Mouse (Mus musculus) limb, embryonic 13.5 days (tissue): ENCODE measurements around the gene Myo1d. TPM values are rescaled to one million over a fixed set of nuclear protein-coding genes. Genes with fewer than 3 reads are reported as not detected.

ENCODE experiments used
- ATAC-seq: fragments of 200-750 bp; cut with Nextera tagmentation; 2 replicates; pipeline ENCODE4 v1.8.0; 2017; ENCODE audit warnings: low read depth, moderate number of reproducible peaks, moderate TSS enrichment; ENCODE audit not compliant: low FRiP score
- H3K27ac ChIP-seq: fragments of 300-500 bp; sonication (generic); 2 replicates; pipeline ENCODE4 v1.5.1; 2015; ENCODE audit warnings: inconsistent platforms, mild to moderate bottlenecking, moderate library complexity
- H3K27me3 ChIP-seq: fragments of 300-500 bp; sonication (generic); 2 replicates; pipeline ENCODE4 v1.6.1; 2015; ENCODE audit warnings: mild to moderate bottlenecking, inconsistent platforms
- H3K36me3 ChIP-seq: fragments of 300-500 bp; sonication (generic); 2 replicates; pipeline ENCODE4 v1.6.1; 2015; ENCODE audit warnings: inconsistent platforms, mild to moderate bottlenecking, moderate library complexity
- H3K4me1 ChIP-seq: fragments of 300-500 bp; sonication (generic); 2 replicates; pipeline ENCODE4 v1.6.1; 2015; ENCODE audit warnings: inconsistent platforms
- H3K4me2 ChIP-seq: fragments of 300-500 bp; sonication (generic); replicated peaks from 2 replicates; pipeline ENCODE4 v1.6.1; 2015; ENCODE audit warnings: inconsistent platforms, mild to moderate bottlenecking, moderate library complexity
- H3K4me3 ChIP-seq: fragments of 300-500 bp; sonication (generic); 2 replicates; pipeline ENCODE4 v1.5.1; 2015; ENCODE audit warnings: moderate library complexity, mild to moderate bottlenecking, inconsistent platforms
- H3K9ac ChIP-seq: fragments of 300-500 bp; sonication (generic); 2 replicates; pipeline ENCODE4 v1.6.1; 2015; ENCODE audit warnings: mild to moderate bottlenecking, inconsistent platforms
- H3K9me3 ChIP-seq: fragments of 300-500 bp; sonication (generic); 2 replicates; pipeline ENCODE4 v1.6.1; 2016; ENCODE audit warnings: inconsistent platforms
- WGBS: fragments of 180-500 bp; shearing (Covaris S2); methylation state at CpG from one replicate; pipeline ENCODE4 v1.1.7; 2015; 5-methylcytosine and 5-hydroxymethylcytosine counted together
- polyA plus RNA-seq: library from polyadenylated mRNA; unstranded; fragments of >200 nt; fragmentation: Nextera tagmentation; extraction: Ambion mirVana; gene quantifications from 2 replicates; pipeline ENCODE4 v1.2.1, GENCODE M21; 2015

Gene Myo1d
- polyA plus RNA-seq: 6.7 and 7.9 TPM in 2 replicates

DNA sequence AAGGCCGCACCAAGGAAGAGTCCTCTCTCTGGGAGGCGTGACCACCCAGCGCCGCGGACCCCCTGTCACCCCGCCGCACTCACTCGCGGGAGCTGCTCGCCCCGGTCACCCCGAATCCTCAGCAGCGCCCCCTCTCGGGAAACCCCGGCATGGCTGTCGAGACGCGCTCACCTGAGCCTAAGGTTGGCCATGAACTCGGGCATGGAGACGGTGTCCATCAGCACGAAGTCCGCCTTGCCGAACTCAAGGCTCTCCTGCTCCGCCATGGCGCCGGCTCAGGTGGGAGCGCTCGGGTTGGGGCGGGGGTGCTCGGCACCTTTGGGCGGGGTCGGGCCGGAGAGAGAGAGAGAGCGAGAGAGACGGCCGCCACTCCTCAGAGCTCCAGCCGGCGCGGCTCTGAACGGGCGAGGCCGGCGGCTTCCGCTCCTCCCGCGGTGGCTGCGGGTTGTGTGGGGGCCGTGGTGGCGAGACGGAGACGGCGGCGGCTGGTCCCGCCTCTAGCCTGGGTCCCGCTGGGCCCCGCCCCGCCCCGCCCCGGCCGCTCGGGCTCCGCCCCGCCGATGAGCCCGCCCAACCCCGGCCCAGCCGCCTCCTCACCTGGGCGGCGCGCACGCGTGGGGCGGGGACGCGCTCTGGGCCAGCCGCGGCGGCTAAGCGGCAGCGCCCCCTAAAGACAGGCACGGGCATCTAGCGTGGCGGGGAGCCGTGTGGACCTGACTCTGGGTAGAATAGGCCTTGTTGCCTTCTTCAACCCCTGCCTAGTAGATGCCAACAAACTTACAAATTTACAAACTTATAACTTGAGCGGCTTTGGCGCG lies at the start of gene Myo1d:
Gene Myo1d (minus strand): TSS at position 499 of the 818 bp plus-strand sequence.
- Histone ChIP-seq H3K36me3 (no peaks in the 10 kb centered on the region), H3K9me3 (no peaks in the 10 kb centered on the region), H3K27ac (peak within 1 kb of the TSS; percentile 63; the same call in 1 of the 2 replicates), H3K27me3 (peaks cover 9% of the 10 kb centered on the region; the same call in 1 of the 2 replicates), H3K4me1 (peaks cover 7% of the 10 kb centered on the region; the same call in 1 of the 2 replicates), H3K4me3 (peak within 1 kb of the TSS; percentile 69), H3K9ac (peak within 1 kb of the TSS; percentile 70), H3K4me2 (peak within 1 kb of the TSS; percentile 85)
- 1% methylated on average over 70 of the region's 87 CpGs for whole genome bisulfite sequencing
- peak; percentile 95 for ATAC-seq

DNA sequence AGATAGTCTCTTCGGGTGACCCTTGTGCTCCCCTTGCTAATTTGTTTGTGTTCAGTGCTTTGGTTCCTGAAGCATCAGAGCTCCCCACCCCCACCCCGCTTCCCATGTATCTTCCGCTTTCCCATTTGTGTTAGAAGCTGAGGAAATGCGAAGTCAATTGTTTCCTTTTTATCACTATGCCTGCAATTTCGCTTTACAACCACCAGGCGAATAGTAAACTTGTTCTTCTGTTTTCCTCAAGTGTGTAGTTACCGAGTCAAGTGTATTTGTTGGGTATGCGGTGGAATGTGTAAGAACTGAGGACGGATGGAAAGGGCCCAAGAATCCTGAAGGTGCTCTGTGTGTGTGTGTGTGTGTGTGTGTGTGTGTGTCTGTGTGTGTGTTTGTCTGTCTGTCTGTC lies 42.0 kb upstream of the Myo1d start:
- H3K4me1 ChIP-seq: peaks cover 19% of the 10 kb centered on the region
- H3K36me3 ChIP-seq: peaks cover 70% of the 10 kb centered on the region
- H3K4me2 ChIP-seq: no peak overlapping the region
- 0 out of 2 replicates have a peak, but pooled peaks cover 3% of the 10 kb centered on the region for H3K27me3 ChIP-seq
- ATAC-seq: no peak
- H3K9me3 ChIP-seq: no peaks in the 10 kb centered on the region
- H3K27ac ChIP-seq: no peak overlapping the region
- no peak overlapping the region for H3K9ac ChIP-seq
- no peak overlapping the region for H3K4me3 ChIP-seq
- 76% methylated on average over 9 of the region's 9 CpGs for WGBS

DNA sequence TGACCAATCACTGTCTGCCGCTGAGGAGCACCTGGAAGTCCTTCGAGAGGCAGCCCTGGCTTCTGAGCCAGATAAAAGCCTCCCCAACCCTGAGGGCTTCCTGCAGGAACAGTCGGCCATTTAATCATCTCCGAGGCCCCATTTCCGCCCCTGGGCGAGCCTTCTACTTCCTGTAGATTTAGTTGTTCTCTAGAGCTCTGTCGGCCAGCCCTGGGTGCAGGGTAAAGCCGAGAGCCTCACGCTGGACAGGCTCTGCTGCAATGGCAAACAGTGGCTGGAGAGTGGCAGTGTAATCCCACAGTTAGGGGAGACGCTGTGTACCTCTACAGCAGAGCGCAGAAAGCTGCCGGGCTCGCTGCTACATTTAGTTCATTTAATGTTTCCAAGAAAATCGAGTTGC lies 41.5 kb upstream of the Myo1d start:
- Histone ChIP-seq H3K9ac (no peak overlapping the region), H3K36me3 (peaks cover 75% of the 10 kb centered on the region), H3K4me1 (peaks cover 19% of the 10 kb centered on the region), H3K4me3 (no peak overlapping the region), H3K27me3 (no peaks in the 10 kb centered on the region), H3K9me3 (no peaks in the 10 kb centered on the region), H3K4me2 (no peak overlapping the region), H3K27ac (no peak overlapping the region)
- WGBS: 53% methylated on average over 14 of the region's 14 CpGs
- no peak for ATAC-seq

DNA sequence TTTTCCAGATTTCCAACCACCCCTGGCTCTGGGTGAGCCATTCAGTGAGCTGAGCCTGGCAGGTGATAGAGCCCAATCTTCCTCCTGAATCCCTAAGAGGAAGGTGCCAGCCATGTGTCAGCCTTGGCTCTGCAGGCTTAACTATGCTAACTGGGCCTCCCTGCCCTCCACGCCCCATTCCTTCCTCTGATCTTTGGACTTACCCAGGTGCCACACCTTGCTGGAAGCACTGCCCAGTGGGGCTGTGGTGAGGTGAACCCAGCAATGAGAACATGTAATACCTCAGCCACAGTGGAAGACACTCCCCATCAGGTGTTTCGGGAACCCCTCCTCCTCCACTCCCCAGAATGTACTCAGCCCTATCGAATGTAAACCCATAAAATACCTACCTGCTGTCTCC lies 40.3 kb upstream of the Myo1d start:
- no peak for ATAC-seq
- Histone ChIP-seq H3K27ac (no peak overlapping the region), H3K4me3 (no peak overlapping the region), H3K4me2 (no peak overlapping the region), H3K27me3 (no peaks in the 10 kb centered on the region), H3K36me3 (peaks cover 84% of the 10 kb centered on the region), H3K9me3 (no peaks in the 10 kb centered on the region), H3K9ac (no peak overlapping the region), H3K4me1 (peaks cover 19% of the 10 kb centered on the region)
- 78% methylated on average over 3 of the region's 3 CpGs for WGBS

DNA sequence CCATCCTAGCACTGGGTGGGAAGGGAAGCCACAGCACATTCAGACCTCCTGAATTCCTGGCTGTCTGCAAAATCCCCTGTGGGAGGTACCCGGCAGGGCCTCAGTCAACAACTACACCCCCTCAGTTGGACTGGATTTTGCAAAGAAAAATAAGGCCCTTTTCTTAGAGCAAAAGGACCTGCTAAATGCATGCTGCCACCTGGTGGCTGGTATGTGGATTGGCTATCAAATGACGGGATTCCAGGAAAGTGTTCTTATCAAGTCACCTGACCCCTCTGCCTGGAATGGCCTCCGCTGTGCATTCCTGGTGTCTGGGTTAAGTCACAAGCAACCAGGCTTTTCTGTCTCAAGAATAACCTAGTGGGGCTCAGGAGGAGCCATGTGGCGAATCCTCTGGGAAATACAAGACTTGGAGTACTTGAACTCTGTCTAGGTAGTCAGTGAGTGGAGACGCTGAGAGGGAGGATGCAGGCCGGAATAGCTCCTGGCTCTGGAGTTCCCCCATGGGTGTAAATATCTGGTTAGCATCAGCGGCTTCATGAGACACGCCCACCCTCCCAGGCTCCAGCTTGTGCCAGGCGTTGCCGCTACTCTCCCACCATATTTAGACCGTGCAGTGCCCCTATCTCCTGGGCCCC lies 38.4 kb upstream of the Myo1d start:
- WGBS: 40% methylated on average over 11 of the region's 11 CpGs
- peak; percentile 54; the same call in 1 of the 2 replicates for ATAC-seq
- Histone ChIP-seq H3K9me3 (no peaks in the 10 kb centered on the region), H3K4me1 (peaks cover 19% of the 10 kb centered on the region), H3K9ac (no peak overlapping the region), H3K36me3 (peaks cover 90% of the 10 kb centered on the region), H3K27me3 (no peaks in the 10 kb centered on the region), H3K27ac (no peak overlapping the region; the same call in 1 of the 2 replicates), H3K4me3 (no peak overlapping the region), H3K4me2 (no peak overlapping the region)

DNA sequence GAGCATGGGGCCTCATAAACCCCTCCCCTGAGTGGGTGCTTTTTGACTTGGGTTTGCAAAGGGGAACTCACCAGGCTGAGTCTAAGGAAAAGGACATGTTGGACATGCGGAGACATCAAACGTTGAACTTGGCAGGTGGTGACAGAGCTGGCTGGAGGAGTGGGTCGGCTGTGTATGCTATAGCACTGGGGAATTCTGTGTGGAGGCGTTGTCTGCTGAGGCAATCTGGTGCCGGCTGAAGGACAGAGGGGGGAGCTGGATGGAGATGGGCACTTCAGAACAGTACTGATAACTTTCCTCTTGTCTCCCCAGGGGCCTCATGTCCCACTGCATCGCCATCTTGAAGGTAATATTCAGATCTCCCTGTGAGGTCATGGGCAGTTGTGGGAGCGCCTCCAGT lies 35.5 kb upstream of the Myo1d start:
- Histone ChIP-seq H3K4me1 (peaks cover 32% of the 10 kb centered on the region), H3K36me3 (peaks cover 75% of the 10 kb centered on the region), H3K27me3 (no peaks in the 10 kb centered on the region), H3K4me3 (no peak overlapping the region), H3K4me2 (no peak overlapping the region), H3K9ac (no peak overlapping the region), H3K9me3 (no peaks in the 10 kb centered on the region), H3K27ac (no peak overlapping the region)
- ATAC-seq: no peak
- 89% methylated on average over 7 of the region's 7 CpGs for WGBS

DNA sequence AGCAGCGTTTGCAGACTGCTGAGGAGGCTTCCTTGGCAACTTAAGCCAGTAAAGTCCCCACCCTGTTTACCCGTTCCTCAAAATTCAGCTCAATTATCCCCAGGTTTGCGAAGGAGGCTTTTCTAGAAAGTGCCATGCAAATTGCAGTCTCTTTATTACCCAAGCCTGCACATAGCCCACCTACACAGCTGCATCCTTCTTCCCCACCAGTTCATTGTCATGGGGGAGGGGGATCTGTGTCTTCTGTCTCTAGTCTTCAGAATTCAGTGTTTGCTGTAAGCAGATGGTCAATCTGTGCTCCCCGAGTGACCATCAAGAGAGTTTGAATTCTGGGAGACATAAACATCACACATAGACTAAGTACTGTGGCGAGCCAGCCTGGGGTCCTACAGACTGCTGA lies 31.3 kb upstream of the Myo1d start:
- Histone ChIP-seq H3K4me1 (peaks cover 26% of the 10 kb centered on the region), H3K4me2 (peak overlapping the region; percentile 91), H3K4me3 (peak overlapping the region; percentile 58), H3K9ac (peak overlapping the region; percentile 86), H3K36me3 (peaks cover 38% of the 10 kb centered on the region), H3K27me3 (no peaks in the 10 kb centered on the region), H3K27ac (peak overlapping the region; percentile 76), H3K9me3 (no peaks in the 10 kb centered on the region)
- 17% methylated on average over 5 of the region's 5 CpGs for WGBS
- ATAC-seq: no peak

DNA sequence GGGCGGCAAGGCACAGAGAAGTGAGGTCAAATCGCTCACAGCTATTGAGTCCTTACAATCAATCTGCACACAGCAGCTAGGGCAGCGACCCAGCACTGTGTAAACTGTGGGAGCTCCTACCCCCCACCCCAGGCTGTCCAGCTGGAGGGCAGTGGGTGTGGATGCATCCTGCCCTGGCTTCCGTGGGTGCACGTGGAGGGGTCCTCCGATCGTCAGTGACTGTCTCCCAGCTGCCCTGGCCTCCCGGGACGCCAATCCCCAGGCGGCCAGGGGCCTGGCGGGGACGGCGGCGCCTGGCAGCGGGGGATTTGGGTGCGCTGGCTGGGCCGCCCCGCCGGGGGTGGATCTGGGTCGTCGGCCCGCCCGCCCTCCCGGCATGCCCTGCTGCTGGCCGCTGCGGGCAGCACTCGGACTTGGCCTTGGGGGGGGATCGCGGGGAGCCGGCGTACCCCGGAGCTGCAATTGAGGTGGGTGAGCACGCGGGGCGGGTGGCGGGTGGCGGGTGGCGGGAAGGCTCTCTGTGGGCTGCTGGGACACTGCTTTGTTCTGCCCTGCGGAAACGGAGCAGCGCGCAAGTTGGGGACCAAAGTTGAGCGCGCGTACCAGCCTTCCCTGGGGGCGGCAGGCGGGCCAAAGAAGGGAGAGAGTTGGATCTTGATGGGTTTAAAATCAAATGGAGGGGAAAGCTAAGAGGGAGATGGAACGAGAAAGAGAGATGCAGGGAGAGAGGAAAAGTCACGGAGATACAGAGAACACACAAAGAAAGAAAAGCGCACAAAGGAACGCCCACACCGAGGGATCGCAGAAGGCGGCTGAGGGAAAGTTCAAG lies 30.4 kb upstream of the Myo1d start, which contains the start of gene Tmem98:
Gene Tmem98 (plus strand): TSS at position 183 of the 829 bp plus-strand sequence.
- Histone ChIP-seq H3K27me3 (no peaks in the 10 kb centered on the region), H3K9me3 (peaks cover 2% of the 10 kb centered on the region; the same call in 1 of the 2 replicates), H3K27ac (peak within 1 kb of the TSS; percentile 76), H3K4me2 (peak within 1 kb of the TSS; percentile 91), H3K36me3 (peaks cover 28% of the 10 kb centered on the region), H3K9ac (peak within 1 kb of the TSS; percentile 86), H3K4me3 (peak within 1 kb of the TSS; percentile 58), H3K4me1 (peaks cover 26% of the 10 kb centered on the region)
- WGBS: under 1% methylated on average over 44 of the region's 54 CpGs
- ATAC-seq: peak; percentile 69

DNA sequence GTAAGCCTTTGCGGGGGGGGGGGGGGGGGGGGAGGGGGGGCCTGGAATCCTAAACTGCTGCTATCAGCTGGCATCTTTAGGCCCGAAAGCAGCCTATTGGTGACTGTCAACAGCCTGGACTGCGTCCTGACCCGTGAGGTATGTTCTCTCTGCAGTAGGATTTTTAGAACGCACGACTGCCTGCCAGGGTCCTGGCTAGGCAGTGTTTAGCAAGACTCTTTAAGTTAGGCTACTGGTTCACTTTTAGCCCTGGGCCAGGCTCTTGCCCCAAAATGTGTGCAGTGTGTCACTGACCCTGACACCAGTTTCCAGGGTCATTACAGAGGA lies 29.8 kb upstream of the Myo1d start:
- peak overlapping the region; percentile 91 for H3K4me2 ChIP-seq
- WGBS: 22% methylated on average over 5 of the region's 6 CpGs
- peak overlapping the region; percentile 58 for H3K4me3 ChIP-seq
- peaks cover 4% of the 10 kb centered on the region; the same call in 1 of the 2 replicates for H3K9me3 ChIP-seq
- peak overlapping the region; percentile 86 for H3K9ac ChIP-seq
- H3K36me3 ChIP-seq: peaks cover 24% of the 10 kb centered on the region
- H3K27me3 ChIP-seq: no peaks in the 10 kb centered on the region
- peak overlapping the region; percentile 76; the same call in 1 of the 2 replicates for H3K27ac ChIP-seq
- peaks cover 26% of the 10 kb centered on the region for H3K4me1 ChIP-seq
- ATAC-seq: 0 out of 2 replicates have a peak, but pooled peaks have one; percentile 25

DNA sequence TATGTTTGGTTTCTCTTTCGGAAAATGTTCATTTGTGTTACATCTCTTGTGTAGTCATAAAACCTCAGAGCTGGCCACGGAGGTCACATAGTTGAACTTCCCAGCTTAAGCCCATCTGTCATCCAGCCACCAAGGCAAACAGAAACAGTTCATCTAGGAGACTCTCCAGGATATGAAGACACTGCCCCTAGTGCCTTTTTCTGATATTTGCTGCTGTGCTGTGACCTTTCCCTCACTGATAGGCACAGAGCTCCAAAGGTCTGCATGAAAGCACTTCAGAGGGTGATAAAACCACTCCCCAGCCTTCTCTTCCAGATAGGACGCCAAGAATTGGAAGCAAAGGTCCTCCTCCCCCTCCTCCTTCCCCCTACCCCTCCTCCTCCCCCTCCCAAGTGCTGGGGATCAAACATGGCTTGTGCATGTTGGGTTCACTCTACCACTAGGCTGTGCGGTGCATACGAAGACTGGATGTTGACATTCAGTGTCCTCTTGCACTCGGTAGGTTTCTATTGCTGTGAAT lies 28.8 kb upstream of the Myo1d start:
- peaks cover 4% of the 10 kb centered on the region; the same call in 1 of the 2 replicates for H3K9me3 ChIP-seq
- WGBS: 67% methylated on average over 6 of the region's 6 CpGs
- peaks cover 26% of the 10 kb centered on the region for H3K4me1 ChIP-seq
- no peak overlapping the region for H3K27ac ChIP-seq
- no peak overlapping the region for H3K4me2 ChIP-seq
- H3K27me3 ChIP-seq: no peaks in the 10 kb centered on the region
- no peak overlapping the region for H3K4me3 ChIP-seq
- no peak for ATAC-seq
- H3K36me3 ChIP-seq: peaks cover 14% of the 10 kb centered on the region
- H3K9ac ChIP-seq: no peak overlapping the region

DNA sequence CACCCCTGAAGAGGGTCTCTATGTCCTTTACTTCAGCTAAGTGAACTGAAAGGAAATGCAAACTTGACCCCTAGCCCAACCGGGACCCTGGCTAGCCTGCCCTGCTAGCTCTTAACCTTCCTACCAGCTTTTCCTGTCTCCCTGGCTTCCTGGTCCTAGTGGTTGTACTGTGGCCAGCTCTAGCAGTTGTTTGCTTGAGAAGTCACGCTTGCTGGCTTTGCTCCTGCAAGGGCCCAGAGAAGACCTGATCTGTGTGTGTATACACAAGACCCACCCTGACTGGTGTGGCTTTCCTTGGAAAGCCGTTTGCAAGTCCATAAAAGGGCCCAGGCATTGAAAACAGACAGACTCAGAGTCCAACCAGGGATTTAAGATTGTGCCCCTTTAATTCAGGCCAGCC lies 22.9 kb upstream of the Myo1d start:
- H3K4me3 ChIP-seq: no peak overlapping the region
- H3K27me3 ChIP-seq: no peaks in the 10 kb centered on the region
- no peak overlapping the region for H3K4me2 ChIP-seq
- 38% methylated on average over 3 of the region's 3 CpGs for WGBS
- peaks cover 4% of the 10 kb centered on the region; the same call in 1 of the 2 replicates for H3K9me3 ChIP-seq
- no peak overlapping the region for H3K27ac ChIP-seq
- ATAC-seq: no peak
- no peak overlapping the region for H3K9ac ChIP-seq
- no peaks in the 10 kb centered on the region for H3K36me3 ChIP-seq
- no peaks in the 10 kb centered on the region; the same call in 1 of the 2 replicates for H3K4me1 ChIP-seq
